Mouse (Mus musculus) MEL (cell line): ENCODE data around the gene Kirrel2. TPM values are rescaled to one million over a fixed set of nuclear protein-coding genes. Genes with fewer than 3 reads are reported as not detected.
A peak's percentile ranks its signal among the peaks of the same experiment; 100 is the strongest.

ENCODE experiments used
- DNase-seq: peaks from one replicate; pipeline ENCODE4 v3.0.0; 2011; ENCODE audit warnings: low read depth, low spot score
- H3K27ac ChIP-seq: 2 replicates; pipeline ENCODE4 v1.5.1; 2012; ENCODE audit warnings: low read depth, mild to moderate bottlenecking, control low read depth, low read length, moderate library complexity; ENCODE audit not compliant: control insufficient read depth
- H3K27me3 ChIP-seq, 2 experiments: fragments of 150-350 bp in 1 of 2; sonication (generic) in 1 of 2; 2 replicates each; pipeline ENCODE4 v1.6.1; 2012; ENCODE audit warnings: low read length in 2 of 2, mild to moderate bottlenecking in 2 of 2, improper control_type of control experiment in 1 of 2, moderate library complexity in 1 of 2; ENCODE audit not compliant: insufficient read depth in 2 of 2, control insufficient read depth in 1 of 2
- H3K36me3 ChIP-seq, 2 experiments: 2 replicates each; pipeline ENCODE4 v1.6.1; 2012 to 2014; ENCODE audit warnings: low read length in 2 of 2, improper control_type of control experiment in 1 of 2, inconsistent platforms in 1 of 2, mild to moderate bottlenecking in 1 of 2; ENCODE audit not compliant: insufficient read depth in 2 of 2, control insufficient read depth in 1 of 2
- H3K4me1 ChIP-seq, 2 experiments: fragments of 150-350 bp in 1 of 2; sonication (generic) in 1 of 2; 2 replicates each; pipeline ENCODE4 v1.6.1; 2012; ENCODE audit warnings: low read length in 2 of 2, improper control_type of control experiment in 1 of 2, mild to moderate bottlenecking in 1 of 2; ENCODE audit not compliant: insufficient read depth in 2 of 2, control insufficient read depth in 1 of 2
- H3K4me3 ChIP-seq, 2 experiments: fragments of 150-350 bp in 1 of 2; sonication (generic) in 1 of 2; 2 replicates each; pipeline ENCODE4 v1.5.1; 2012; ENCODE audit warnings: low read depth in 2 of 2, low read length in 2 of 2, mild to moderate bottlenecking in 2 of 2, moderate library complexity in 2 of 2, control low read depth in 1 of 2, improper control_type of control experiment in 1 of 2; ENCODE audit not compliant: control insufficient read depth in 1 of 2, insufficient read depth in 1 of 2
- H3K79me2 ChIP-seq: 2 replicates; pipeline ENCODE4 v1.6.1; 2012; ENCODE audit warnings: mild to moderate bottlenecking, low read length, moderate library complexity; ENCODE audit not compliant: control insufficient read depth, poor library complexity, insufficient read depth
- H3K9ac ChIP-seq: 2 replicates; pipeline ENCODE4 v1.6.1; 2012; ENCODE audit warnings: low read depth, mild to moderate bottlenecking, control low read depth, low read length, moderate library complexity; ENCODE audit not compliant: control insufficient read depth, poor library complexity, severe bottlenecking
- H3K9me3 ChIP-seq: fragments of 150-350 bp; sonication (generic); replicated peaks from 2 replicates; pipeline ENCODE4 v1.6.1; 2012; ENCODE audit warnings: mild to moderate bottlenecking, low read length, improper control_type of control experiment, moderate library complexity; ENCODE audit not compliant: insufficient read depth
- CHD1 ChIP-seq: IDR thresholded peaks from 2 replicates; pipeline ENCODE4 v1.6.1; 2012; ENCODE audit warnings: low read depth, mild to moderate bottlenecking, inconsistent platforms, low read length, improper control_type of control experiment
- CHD2 ChIP-seq: IDR thresholded peaks from 2 replicates; pipeline ENCODE4 v1.6.1; 2011; ENCODE audit warnings: low read length, improper control_type of control experiment
- E2F4 ChIP-seq: IDR thresholded peaks from 2 replicates; pipeline ENCODE4 v1.6.1; 2011; ENCODE audit warnings: low read depth, low read length, improper control_type of control experiment, borderline replicate concordance
- ELF1 ChIP-seq: IDR thresholded peaks from 2 replicates; pipeline ENCODE4 v1.6.1; 2014; ENCODE audit warnings: low read depth, mild to moderate bottlenecking, inconsistent platforms, low read length, improper control_type of control experiment, moderate library complexity
- GABPA ChIP-seq: IDR thresholded peaks from 2 replicates; pipeline ENCODE4 v1.6.1; 2012; ENCODE audit warnings: low read depth, mild to moderate bottlenecking, inconsistent platforms, low read length, improper control_type of control experiment, moderate library complexity
- HCFC1 ChIP-seq: IDR thresholded peaks from 2 replicates; pipeline ENCODE4 v1.6.1; 2012; ENCODE audit warnings: low read depth, mild to moderate bottlenecking, inconsistent platforms, low read length, improper control_type of control experiment, moderate library complexity
- KAT2A ChIP-seq: conservative IDR thresholded peaks from 2 replicates; pipeline ENCODE4 v1.6.1; 2012; ENCODE audit warnings: low read depth, low read length, improper control_type of control experiment, inconsistent platforms
- MAFK ChIP-seq: IDR thresholded peaks from 2 replicates; pipeline ENCODE4 v1.6.1; 2011; ENCODE audit warnings: low read depth, mild to moderate bottlenecking, low read length, improper control_type of control experiment, borderline replicate concordance
- MAZ ChIP-seq: IDR thresholded peaks from 2 replicates; pipeline ENCODE4 v1.6.1; 2012; ENCODE audit warnings: low read depth, mild to moderate bottlenecking, inconsistent platforms, low read length, improper control_type of control experiment
- MYB ChIP-seq: IDR thresholded peaks from 2 replicates; pipeline ENCODE4 v1.6.1; 2011; ENCODE audit warnings: mild to moderate bottlenecking, low read depth, low read length, improper control_type of control experiment
- NRF1 ChIP-seq: IDR thresholded peaks from 2 replicates; pipeline ENCODE4 v1.6.1; 2014; ENCODE audit warnings: low read depth, mild to moderate bottlenecking, inconsistent platforms, low read length, improper control_type of control experiment, moderate library complexity; ENCODE audit not compliant: poor library complexity, insufficient read depth, severe bottlenecking
- POLR2A ChIP-seq, 2 experiments: IDR thresholded peaks; 2 replicates each; pipeline ENCODE4 v1.6.1; 2011 to 2012; ENCODE audit warnings: low read length in 2 of 2, mild to moderate bottlenecking in 2 of 2, control low read depth in 1 of 2, improper control_type of control experiment in 1 of 2, low read depth in 1 of 2, moderate library complexity in 1 of 2; ENCODE audit not compliant: control insufficient read depth in 1 of 2, insufficient read depth in 1 of 2, poor library complexity in 1 of 2
- POLR2AphosphoS5 ChIP-seq: IDR thresholded peaks from 2 replicates; pipeline ENCODE4 v1.6.1; 2012; ENCODE audit warnings: low read depth, borderline replicate concordance, mild to moderate bottlenecking, inconsistent platforms, low read length, moderate library complexity, mixed read lengths
- RAD21 ChIP-seq: IDR thresholded peaks from 2 replicates; pipeline ENCODE4 v1.6.1; 2011; ENCODE audit warnings: mild to moderate bottlenecking, low read depth, low read length, improper control_type of control experiment
- SMC3 ChIP-seq: IDR thresholded peaks from 2 replicates; pipeline ENCODE4 v1.6.1; 2011; ENCODE audit warnings: low read depth, low read length, improper control_type of control experiment
- TAL1 ChIP-seq: IDR thresholded peaks from 2 replicates; pipeline ENCODE4 v1.6.1; 2012; ENCODE audit warnings: mild to moderate bottlenecking, inconsistent platforms, low read length, moderate library complexity, mixed read lengths
- UBTF ChIP-seq: IDR thresholded peaks from 2 replicates; pipeline ENCODE4 v1.6.1; 2012; ENCODE audit warnings: low read depth, mild to moderate bottlenecking, inconsistent platforms, low read length, improper control_type of control experiment, moderate library complexity, borderline replicate concordance; ENCODE audit not compliant: insufficient read depth
- USF1 ChIP-seq: IDR thresholded peaks from 2 replicates; pipeline ENCODE4 v1.6.1; 2014; ENCODE audit warnings: low read depth, mild to moderate bottlenecking, inconsistent platforms, low read length, improper control_type of control experiment, moderate library complexity
- ZC3H11A ChIP-seq: IDR thresholded peaks from 2 replicates; pipeline ENCODE4 v1.6.1; 2012; ENCODE audit warnings: low read depth, mild to moderate bottlenecking, inconsistent platforms, low read length, improper control_type of control experiment
- ZMIZ1 ChIP-seq: IDR thresholded peaks from 2 replicates; pipeline ENCODE4 v1.6.1; 2012; ENCODE audit warnings: low read depth, mild to moderate bottlenecking, inconsistent platforms, low read length, improper control_type of control experiment, moderate library complexity
- ZNF384 ChIP-seq: IDR thresholded peaks from 2 replicates; pipeline ENCODE4 v1.6.1; 2012; ENCODE audit warnings: low read depth, mild to moderate bottlenecking, inconsistent platforms, low read length, improper control_type of control experiment
- polyA plus RNA-seq, 2 experiments: library from polyadenylated mRNA; stranded (reverse) in 1 of 2; unstranded in 1 of 2; fragments of >175 nt in 1 of 2; fragments of >200 nt in 1 of 2; gene quantifications; 2 replicates each; pipeline versions ENCODE4 v1.2.1 to v1.2.4; 2012; ENCODE audit warnings: low replicate concordance in 2 of 2, low read depth in 1 of 2; ENCODE audit not compliant: insufficient read length in 2 of 2, insufficient read depth in 1 of 2, missing spikeins in 1 of 2
- total RNA-seq: library from RNA; depleted of rRNA; stranded (reverse); fragments of 300-350 nt; gene quantifications from 2 replicates; pipeline ENCODE4 v1.2.3, GENCODE M21; 2012

The Kirrel2 gene
- total and polyA plus RNA-seq, 3 experiments = not detected

DNA sequence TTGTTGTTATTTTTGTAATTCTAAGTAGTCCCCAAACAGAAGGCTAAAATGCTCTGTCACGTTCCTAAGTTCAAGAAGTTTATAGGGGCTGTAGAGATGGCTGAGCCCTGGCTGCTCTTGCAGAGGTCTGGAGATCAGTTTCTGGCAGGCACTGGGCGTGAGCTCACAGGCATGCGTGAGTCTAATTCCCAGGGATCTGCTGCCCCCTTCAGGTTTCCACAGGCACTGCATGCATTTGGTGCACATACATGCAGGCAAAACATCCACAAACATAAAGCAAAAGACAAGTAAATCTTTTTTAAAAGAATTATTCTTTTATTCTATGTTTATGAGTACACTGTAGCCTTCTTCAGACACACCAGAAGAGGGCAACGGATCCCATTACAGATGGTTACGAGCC lies 14.9 kb upstream of the Kirrel2 start (continued):
- TF ChIP-seq CHD1 (no peak), ZMIZ1 (no peak), GABPA (no peak), TAL1 (no peak), ZC3H11A (peak; percentile 73), KAT2A (no peak), MAZ (no peak), POLR2AphosphoS5 (no peak), UBTF (no peak), MAFK (no peak), USF1 (no peak), MYB (no peak), POLR2A (IDR thresholded peaks at IDR 0.05; ENCODE audit: control insufficient read depth in 1 of 2, insufficient read depth in 1 of 2, low read depth in 1 of 2, low read length in 2 of 2, poor library complexity in 1 of 2) (no peak)

DNA sequence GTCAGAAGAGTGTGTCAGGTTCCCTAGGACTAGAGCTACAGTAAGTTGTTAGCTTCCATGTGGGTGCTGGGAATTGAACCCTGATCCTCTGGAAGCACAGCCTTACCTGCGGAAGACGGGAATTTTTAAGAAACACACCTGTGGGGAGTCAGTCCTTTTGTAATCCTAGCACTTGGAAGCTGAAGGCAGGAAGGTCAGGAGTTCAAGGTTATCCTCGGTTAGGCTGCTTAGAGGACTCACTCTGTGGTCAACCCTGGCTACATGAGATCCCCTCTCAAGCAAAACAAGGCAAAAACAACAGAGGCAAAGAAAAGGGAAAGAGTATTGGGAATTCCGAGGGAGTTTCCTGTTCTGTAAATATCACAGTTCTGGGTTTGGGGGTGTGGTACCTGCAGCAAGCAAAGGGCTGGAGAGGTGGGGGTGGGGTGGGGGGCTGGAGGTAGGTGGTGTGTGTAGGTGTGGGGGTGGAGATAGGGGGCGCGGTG lies 7.4 kb upstream of the Kirrel2 start:
- H3K9ac ChIP-seq = no peak overlapping the region
- H3K79me2 ChIP-seq = no peaks in the 10 kb centered on the region
- no peak overlapping the region for H3K27ac ChIP-seq
- DNase-seq = no peak
- no peak for TF ChIP-seq E2F4
- no peak for TF ChIP-seq HCFC1
- no peak for TF ChIP-seq CHD2
- TF ChIP-seq ELF1 = no peak
- no peak for TF ChIP-seq KAT2A
- no peak for TF ChIP-seq SMC3
- TF ChIP-seq NRF1 = no peak
- TF ChIP-seq ZNF384 = no peak
- no peak for TF ChIP-seq RAD21
- TF ChIP-seq ZC3H11A = no peak
- TF ChIP-seq MAFK = no peak
- no peak for TF ChIP-seq CHD1
- TF ChIP-seq TAL1 = no peak
- TF ChIP-seq, all 39 proteins: peak for 0
- Histone ChIP-seq H3K4me1 (no peaks in the 10 kb centered on the region), H3K9me3 (no peaks in the 10 kb centered on the region), H3K27me3 (peaks cover 0 to 1% of the 10 kb centered on the region in 2 experiments), H3K36me3 (no peaks in the 10 kb centered on the region), H3K4me3 (no peak overlapping the region)
